In genomic region chr1:92393166-92393565, GRCm38 (mm10) we compare ENCODE assay signal across 17 mouse cellular contexts.
"Had no signal": no experiment of that assay in that cellular context is flagged by ENCODE, and none has a peak within 500 bp of the region (broad histone marks: within the 10 kb centered on the region; RNA-seq: fewer than 3 reads in every experiment).

No protein-coding gene starts in this region.

- H3K9ac ChIP-seq: limb, embryonic 13.5 days; liver, embryonic 14.5 days had no signal

- DNase-seq: kidney, adult 9 months; kidney, postnatal 36 days; layer of hippocampus, adult 9-11 months; layer of hippocampus, postnatal 36 days; left cerebral cortex, postnatal 4 days; lung, adult 18-20 months; lung, postnatal 10 days; lung, postnatal 4 days; midbrain, embryonic 14.5 days; right cerebral cortex, postnatal 4 days; spleen, adult 18-20 months; thymus, adult 18-20 months; thymus, postnatal 25 days had no signal

- H3K4me3 ChIP-seq: limb, embryonic 13.5 days; midbrain, embryonic 10.5 days had no signal

- H3K27ac ChIP-seq: kidney, postnatal 0 days; limb, embryonic 13.5 days; liver, embryonic 14.5 days; midbrain, embryonic 10.5 days had no signal

- H3K36me3 ChIP-seq: limb, embryonic 13.5 days; midbrain, embryonic 10.5 days had no signal

- H3K4me2 ChIP-seq: limb, embryonic 13.5 days had no signal

- H3K9me3 ChIP-seq: limb, embryonic 13.5 days; midbrain, embryonic 10.5 days had no signal
